Mouse (Mus musculus) hindbrain, embryonic 14.5 days (tissue): ENCODE measurements around the gene Tmem101. TPM values are rescaled to one million over a fixed set of nuclear protein-coding genes. Genes with fewer than 3 reads are reported as not detected.

Experiments
- ATAC-seq: fragments of 200-750 bp; cut with Nextera tagmentation; 2 replicates; pipeline ENCODE4 v1.8.0; 2017; ENCODE audit warnings: moderate number of reproducible peaks, mild to moderate bottlenecking, moderate TSS enrichment, moderate library complexity; ENCODE audit not compliant: low FRiP score
- DNase-seq: peaks from one replicate; pipeline ENCODE4 v3.0.0-alpha.2; 2015; ENCODE audit warnings: low spot score
- H3K27ac ChIP-seq: fragments of 300-500 bp; sonication (generic); 2 replicates; pipeline ENCODE4 v1.5.1; 2014; ENCODE audit warnings: mild to moderate bottlenecking, moderate library complexity
- H3K27me3 ChIP-seq: fragments of 300-500 bp; sonication (generic); 2 replicates; pipeline ENCODE4 v1.6.1; 2014; ENCODE audit warnings: mild to moderate bottlenecking, low read length, mixed read lengths; ENCODE audit not compliant: control insufficient read depth, insufficient read depth
- H3K36me3 ChIP-seq: fragments of 300-500 bp; sonication (generic); replicated peaks from 2 replicates; pipeline ENCODE4 v1.6.1; 2014; ENCODE audit not compliant: control insufficient read depth, insufficient read depth
- H3K4me1 ChIP-seq: fragments of 300-500 bp; sonication (generic); replicated peaks from 2 replicates; pipeline ENCODE4 v1.6.1; 2014; ENCODE audit warnings: antibody characterized with exemption, low read length, mixed read lengths; ENCODE audit not compliant: control insufficient read depth, insufficient read depth
- H3K4me2 ChIP-seq: fragments of 300-500 bp; sonication (generic); replicated peaks from 2 replicates; pipeline ENCODE4 v1.6.1; 2014; ENCODE audit warnings: mild to moderate bottlenecking, moderate library complexity
- H3K4me3 ChIP-seq: fragments of 300-500 bp; sonication (generic); replicated peaks from 2 replicates; pipeline ENCODE4 v1.5.1; 2014; ENCODE audit warnings: mild to moderate bottlenecking, low read length
- H3K9ac ChIP-seq: fragments of 300-500 bp; sonication (generic); 2 replicates; pipeline ENCODE4 v1.6.1; 2014
- H3K9me3 ChIP-seq: fragments of 300-500 bp; sonication (generic); 2 replicates; pipeline ENCODE4 v1.6.1; 2016; ENCODE audit warnings: low read length; ENCODE audit not compliant: control insufficient read depth
- WGBS: fragments of 180-500 bp; shearing (Covaris S2); extraction: QIAGEN DNeasy Blood & Tissue Kit; methylation state at CpG from one replicate; pipeline ENCODE4 v1.1.7; 2014; 5-methylcytosine and 5-hydroxymethylcytosine counted together
- polyA plus RNA-seq: library from polyadenylated mRNA; unstranded; fragments of >200 nt; fragmentation: Nextera tagmentation; extraction: Ambion mirVana; gene quantifications from 2 replicates; pipeline ENCODE4 v1.2.1, GENCODE M21; 2014

The Tmem101 gene
- polyA plus RNA-seq, 1 experiment from 2014 or later, result 35.0 TPM

- Histone ChIP-seq H3K4me2 (peak overlapping the region; percentile 89), H3K9me3 (no peaks in the 10 kb centered on the region), H3K27ac (peak overlapping the region; percentile 72; the same call in 1 of the 2 replicates), H3K4me3 (peak overlapping the region; percentile 57), H3K36me3 (peaks cover 13% of the 10 kb centered on the region; the same call in 1 of the 2 replicates), H3K9ac (peak overlapping the region; percentile 76), H3K4me1 (peaks cover 21% of the 10 kb centered on the region), H3K27me3 (no peaks in the 10 kb centered on the region)
- no peak for ATAC-seq
- 69% methylated on average over 6 of the region's 6 CpGs for WGBS
- no peak for DNase-seq
Observed at GRCm38 (mm10) chr11:102188980-102189379, 32.8 kb upstream of the Tmem101 start.

- H3K4me3 ChIP-seq, result no peak overlapping the region
Observed at GRCm38 (mm10) chr11:102186235-102186634, 30.0 kb upstream of the Tmem101 start.

GRCm38 (mm10) chr11:102185677-102186076 lies 29.5 kb upstream of the Tmem101 start:
- DNase-seq (no peak), ATAC-seq (no peak)
- Histone ChIP-seq H3K9ac (peak overlapping the region; percentile 90), H3K27ac (peak overlapping the region; percentile 97), H3K4me1 (peaks cover 25% of the 10 kb centered on the region), H3K36me3 (peaks cover 20% of the 10 kb centered on the region), H3K27me3 (no peaks in the 10 kb centered on the region), H3K4me2 (peak overlapping the region; percentile 83), H3K4me3 (peak overlapping the region; percentile 83), H3K9me3 (no peaks in the 10 kb centered on the region)
- 57% methylated on average over 3 of the region's 3 CpGs for WGBS

More at GRCm38 (mm10) chr11:102186235-102186634, 30.0 kb upstream of the Tmem101 start:
- ATAC-seq (no peak), DNase-seq (no peak)
- H3K9ac ChIP-seq, result no peak overlapping the region; the same call in 1 of the 2 replicates
- H3K27ac ChIP-seq, result peak overlapping the region; percentile 97
- H3K9me3 ChIP-seq, result no peaks in the 10 kb centered on the region
- H3K4me1 ChIP-seq, result peaks cover 31% of the 10 kb centered on the region
- peaks cover 15% of the 10 kb centered on the region for H3K36me3 ChIP-seq
- H3K27me3 ChIP-seq, result no peaks in the 10 kb centered on the region
- 86% methylated on average over 1 of the region's 1 CpGs for WGBS
- no peak overlapping the region for H3K4me2 ChIP-seq

- under 1% methylated on average over 69 of the region's 70 CpGs for WGBS
- H3K27me3 ChIP-seq, result no peaks in the 10 kb centered on the region
- peaks cover 18% of the 10 kb centered on the region for H3K4me1 ChIP-seq
- H3K4me2 ChIP-seq, result peak within 1 kb of the TSS; percentile 83
- peaks cover 28% of the 10 kb centered on the region for H3K36me3 ChIP-seq
- peak within 1 kb of the TSS; percentile 90 for H3K9ac ChIP-seq
- no peaks in the 10 kb centered on the region for H3K9me3 ChIP-seq
- ATAC-seq (peak; percentile 88), DNase-seq (peak; percentile 98)
- peak within 1 kb of the TSS; percentile 83 for H3K4me3 ChIP-seq
- H3K27ac ChIP-seq, result peak within 1 kb of the TSS; percentile 97
Observed at GRCm38 (mm10) chr11:102184646-102185495, 28.7 kb upstream of the Tmem101 start, which contains the start of gene Lsm12. Gene Lsm12 (minus strand): TSS chr11:102185296.

- Histone ChIP-seq H3K36me3 (peaks cover 31% of the 10 kb centered on the region), H3K27ac (peak overlapping the region; percentile 97), H3K4me2 (peak overlapping the region; percentile 83), H3K27me3 (no peaks in the 10 kb centered on the region), H3K9me3 (no peaks in the 10 kb centered on the region), H3K9ac (peak overlapping the region; percentile 90), H3K4me1 (peaks cover 18% of the 10 kb centered on the region; the same call in 1 of the 2 replicates), H3K4me3 (peak overlapping the region; percentile 83)
- no peak for ATAC-seq
- 6% methylated on average over 7 of the region's 7 CpGs for WGBS
- DNase-seq, result no peak
Observed at GRCm38 (mm10) chr11:102184253-102184645, 28.0 kb upstream of the Tmem101 start.

GRCm38 (mm10) chr11:102179836-102180235 lies 23.6 kb upstream of the Tmem101 start:
- DNase-seq, result no peak
- no peaks in the 10 kb centered on the region for H3K27me3 ChIP-seq
- H3K4me3 ChIP-seq, result no peak overlapping the region
- no peak overlapping the region for H3K27ac ChIP-seq
- no peaks in the 10 kb centered on the region for H3K9me3 ChIP-seq
- H3K4me2 ChIP-seq, result no peak overlapping the region
- H3K4me1 ChIP-seq, result peaks cover 15% of the 10 kb centered on the region; the same call in 1 of the 2 replicates
- no peak for ATAC-seq
- H3K9ac ChIP-seq, result no peak overlapping the region
- peaks cover 71% of the 10 kb centered on the region for H3K36me3 ChIP-seq

GRCm38 (mm10) chr11:102168689-102169088 lies 12.5 kb upstream of the Tmem101 start:
- no peak for DNase-seq
- Histone ChIP-seq H3K36me3 (peaks cover 62% of the 10 kb centered on the region), H3K9me3 (no peaks in the 10 kb centered on the region), H3K9ac (no peak overlapping the region), H3K4me2 (no peak overlapping the region), H3K27ac (no peak overlapping the region), H3K4me3 (no peak overlapping the region), H3K4me1 (no peaks in the 10 kb centered on the region), H3K27me3 (no peaks in the 10 kb centered on the region)
- 90% methylated on average over 5 of the region's 5 CpGs for whole genome bisulfite sequencing
- no peak for ATAC-seq

- DNase-seq (no peak), ATAC-seq (no peak)
- Histone ChIP-seq H3K4me2 (no peak overlapping the region), H3K27me3 (no peaks in the 10 kb centered on the region), H3K36me3 (peaks cover 71% of the 10 kb centered on the region), H3K4me3 (no peak overlapping the region), H3K9ac (no peak overlapping the region), H3K4me1 (no peaks in the 10 kb centered on the region), H3K9me3 (no peaks in the 10 kb centered on the region), H3K27ac (no peak overlapping the region)
- WGBS, result 92% methylated on average over 5 of the region's 5 CpGs
Observed at GRCm38 (mm10) chr11:102167539-102167938, 11.3 kb upstream of the Tmem101 start.

GRCm38 (mm10) chr11:102165971-102166722 lies 9.9 kb upstream of the Tmem101 start:
- H3K27me3 ChIP-seq, result no peaks in the 10 kb centered on the region
- no peaks in the 10 kb centered on the region for H3K4me1 ChIP-seq
- 70% methylated on average over 6 of the region's 6 CpGs for WGBS
- DNase-seq (no peak), ATAC-seq (no peak)
- peaks cover 78% of the 10 kb centered on the region for H3K36me3 ChIP-seq
- H3K4me3 ChIP-seq, result no peak overlapping the region
- no peak overlapping the region for H3K27ac ChIP-seq
- no peak overlapping the region for H3K4me2 ChIP-seq
- no peak overlapping the region for H3K9ac ChIP-seq
- H3K9me3 ChIP-seq, result no peaks in the 10 kb centered on the region
